Mouse (Mus musculus): Measurements from ENCODE around the gene Ddrgk1.

Gene Ddrgk1

GRCm38 (mm10) chr2:130664102-130664701 lies at the start of gene Ddrgk1:
Ddrgk1 (minus strand) TSS chr2:130664659.
- DNase-seq = peak; percentile 91 to 92

GRCm38 (mm10) chr2:130707057-130707456 lies 42.6 kb upstream of the Ddrgk1 start:
- no peak for DNase-seq

GRCm38 (mm10) chr2:130706602-130707001 lies 42.1 kb upstream of the Ddrgk1 start:
- no peak for DNase-seq

- DNase-seq = no peak
These were observed 40.7 kb upstream of the Ddrgk1 start for GRCm38 (mm10) chr2:130705178-130705577.

- no peak for DNase-seq
These were observed 39.9 kb upstream of the Ddrgk1 start for GRCm38 (mm10) chr2:130704040-130705001.

- DNase-seq = peak in 1 of 2 experiments; percentile 15
These were observed 33.4 kb upstream of the Ddrgk1 start for GRCm38 (mm10) chr2:130697821-130698266.

GRCm38 (mm10) chr2:130697153-130697810 lies 32.8 kb upstream of the Ddrgk1 start, which contains the start of gene Slc4a11:
Slc4a11 (minus strand) TSS chr2:130697519.
- DNase-seq = peak; percentile 74 to 82

- peak; percentile 24 to 33 for DNase-seq
These were observed 32.3 kb upstream of the Ddrgk1 start for GRCm38 (mm10) chr2:130696700-130697152.

- no peak for DNase-seq
These were observed 29.1 kb upstream of the Ddrgk1 start for GRCm38 (mm10) chr2:130693563-130693962.

GRCm38 (mm10) chr2:130689011-130689410 lies 24.6 kb upstream of the Ddrgk1 start:
- DNase-seq = no peak

GRCm38 (mm10) chr2:130685426-130685825 lies 21.0 kb upstream of the Ddrgk1 start:
- no peak for DNase-seq

GRCm38 (mm10) chr2:130681531-130681930 lies 17.1 kb upstream of the Ddrgk1 start:
- no peak for DNase-seq

- no peak for DNase-seq
These were observed 15.4 kb upstream of the Ddrgk1 start for GRCm38 (mm10) chr2:130679899-130680298.

GRCm38 (mm10) chr2:130679154-130679553 lies 14.7 kb upstream of the Ddrgk1 start:
- no peak for DNase-seq

- no peak for DNase-seq
These were observed 12.8 kb upstream of the Ddrgk1 start for GRCm38 (mm10) chr2:130677211-130677610.

GRCm38 (mm10) chr2:130667559-130667958 lies 3.1 kb upstream of the Ddrgk1 start, which contains the start of gene Itpa:
Itpa (plus strand) TSS chr2:130667610.
- peak; percentile 85 to 90 for DNase-seq

GRCm38 (mm10) chr2:130663342-130663741 lies 1.1 kb downstream of the Ddrgk1 start:
- no peak for DNase-seq

- no peak for DNase-seq
These were observed 5.9 kb downstream of the Ddrgk1 start for GRCm38 (mm10) chr2:130658530-130658929.

GRCm38 (mm10) chr2:130657541-130657940 lies 6.9 kb downstream of the Ddrgk1 start:
- no peak for DNase-seq

- no peak for DNase-seq
These were observed 7.9 kb downstream of the Ddrgk1 start for GRCm38 (mm10) chr2:130656536-130656935.

GRCm38 (mm10) chr2:130655660-130656339 lies 8.7 kb downstream of the Ddrgk1 start:
- DNase-seq = no peak

GRCm38 (mm10) chr2:130653760-130654159 lies 10.7 kb downstream of the Ddrgk1 start:
- DNase-seq = no peak
